Mouse (Mus musculus) cortical plate, adult 2 months (tissue): ENCODE measurements around the gene Rab3gap1. TPM values are rescaled to one million over a fixed set of nuclear protein-coding genes. Genes with fewer than 3 reads are reported as not detected.
A peak's percentile ranks its signal among the peaks of the same experiment; 100 is the strongest.

Source experiments
- H3K27ac ChIP-seq: fragments of 200-500 bp; 2 replicates; pipeline ENCODE4 v1.5.1; 2012; ENCODE audit warnings: low read length, control low read depth, inconsistent platforms; ENCODE audit not compliant: insufficient read depth
- H3K4me1 ChIP-seq: fragments of 200-500 bp; 2 replicates; pipeline ENCODE4 v1.6.1; 2011; ENCODE audit warnings: low read length; ENCODE audit not compliant: control insufficient read depth, insufficient read depth
- H3K4me3 ChIP-seq: fragments of 200-500 bp; 2 replicates; pipeline ENCODE4 v1.5.1; 2011; ENCODE audit warnings: mild to moderate bottlenecking, low read length, control low read depth; ENCODE audit not compliant: insufficient read depth
- CTCF ChIP-seq: fragments of 200-500 bp; IDR thresholded peaks from 2 replicates; pipeline ENCODE4 v1.5.1; 2011; ENCODE audit warnings: mild to moderate bottlenecking, control low read depth, low read length; ENCODE audit not compliant: insufficient read depth; ENCODE audit errors: extremely low read depth
- POLR2A ChIP-seq: fragments of 200-500 bp; IDR thresholded peaks from 2 replicates; pipeline ENCODE4 v1.6.1; 2011; ENCODE audit warnings: mild to moderate bottlenecking, low read length, control low read depth; ENCODE audit not compliant: insufficient read depth; ENCODE audit errors: extremely low read depth
- polyA plus RNA-seq: library from polyadenylated mRNA; depleted of rRNA; stranded (reverse); fragments of >200 nt; gene quantifications from 2 replicates; pipeline ENCODE4 v1.2.3, GENCODE M21; 2012

The Rab3gap1 gene
- polyA plus RNA-seq, 1 experiment: 41.1 TPM

DNA sequence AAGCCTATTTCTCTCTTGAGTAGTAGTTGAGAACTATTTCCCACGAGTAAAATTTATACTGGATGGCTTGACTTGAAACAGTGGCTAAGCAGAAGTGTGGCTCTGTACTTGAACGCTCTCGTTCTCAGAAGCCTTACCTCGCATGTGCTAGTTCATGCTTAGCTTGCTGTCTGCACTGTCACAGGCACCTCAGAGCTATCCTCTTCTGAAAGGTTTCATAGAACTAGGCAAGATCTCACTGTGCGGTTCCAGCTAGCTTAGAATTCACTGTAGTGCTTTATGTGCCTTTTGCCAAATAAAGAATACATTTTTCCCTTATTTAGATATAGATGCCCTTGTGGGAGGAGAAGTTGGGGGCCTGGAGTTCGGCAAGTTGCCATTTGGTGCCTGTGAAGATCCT lies 46.7 kb downstream of the Rab3gap1 start:
- TF ChIP-seq CTCF (no peak), POLR2A (no peak)
- Histone ChIP-seq H3K4me1 (no peaks in the 10 kb centered on the region; the same call in 1 of the 2 replicates), H3K4me3 (no peak overlapping the region), H3K27ac (no peak overlapping the region)

DNA sequence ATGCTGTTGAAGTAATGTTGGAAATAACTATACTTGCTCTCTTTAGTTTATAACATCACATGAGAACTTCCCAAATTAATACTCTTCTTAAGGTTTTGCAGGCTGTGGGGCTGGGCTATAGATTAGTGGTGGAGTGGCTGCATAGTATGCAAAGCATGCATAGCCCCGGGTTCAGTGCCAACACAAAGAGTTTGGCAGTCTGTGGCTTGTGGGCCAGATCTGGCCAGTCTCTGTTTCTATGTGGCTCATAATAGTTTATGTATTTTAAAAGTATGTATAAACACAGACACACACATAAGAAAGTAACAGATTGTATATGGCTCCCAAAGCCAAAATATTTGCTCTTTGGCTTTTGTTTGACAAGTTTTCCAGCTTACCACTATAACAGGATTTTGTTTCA lies 47.2 kb downstream of the Rab3gap1 start:
- TF ChIP-seq CTCF (no peak), POLR2A (no peak)
- Histone ChIP-seq H3K4me1 (no peaks in the 10 kb centered on the region; the same call in 1 of the 2 replicates), H3K4me3 (no peak overlapping the region), H3K27ac (no peak overlapping the region)

DNA sequence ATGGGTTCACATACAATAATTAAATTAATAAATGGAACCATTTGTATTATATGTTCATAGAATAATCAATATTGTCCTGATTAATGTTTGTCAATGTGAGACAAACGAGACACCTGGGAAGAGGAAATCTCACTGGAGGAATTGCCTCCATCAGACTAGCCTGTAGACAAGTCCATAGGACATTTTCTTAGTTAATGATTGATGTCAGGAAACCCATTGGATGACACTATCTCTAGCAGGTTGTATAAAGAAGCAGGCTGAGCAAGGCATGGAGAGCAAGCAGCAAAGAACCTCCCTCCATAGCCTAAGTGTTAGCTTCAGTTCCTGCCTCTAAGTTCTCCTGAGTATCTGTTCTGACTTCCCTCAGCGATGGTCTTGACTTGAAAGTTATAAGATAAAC lies 64.8 kb downstream of the Rab3gap1 start:
- TF ChIP-seq CTCF (no peak), POLR2A (no peak)
- no peak overlapping the region for H3K4me3 ChIP-seq
- peak overlapping the region; percentile 79 for H3K27ac ChIP-seq
- peaks cover 8% of the 10 kb centered on the region; the same call in 1 of the 2 replicates for H3K4me1 ChIP-seq

DNA sequence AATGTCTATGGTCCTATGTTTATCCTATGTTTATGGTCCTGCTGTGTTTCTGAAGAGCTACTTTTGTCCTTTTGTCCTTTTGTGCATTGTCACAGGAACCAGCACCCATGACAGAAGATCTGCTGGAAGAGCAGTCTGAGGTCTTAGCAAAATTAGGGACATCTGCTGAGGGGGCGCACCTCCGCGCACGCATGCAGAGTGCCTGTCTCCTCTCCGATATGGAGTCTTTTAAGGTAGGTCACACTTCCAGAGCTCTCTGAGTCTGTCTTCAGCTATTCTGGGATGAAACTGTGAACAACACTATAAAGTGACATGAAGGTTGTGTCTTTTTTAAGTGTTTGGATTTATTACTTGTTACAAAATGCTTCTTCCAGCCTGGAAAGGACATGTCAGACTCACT lies 65.7 kb downstream of the Rab3gap1 start:
- no peak for TF ChIP-seq CTCF
- TF ChIP-seq POLR2A: no peak
- H3K4me1 ChIP-seq: peaks cover 11% of the 10 kb centered on the region; the same call in 1 of the 2 replicates
- no peak overlapping the region for H3K4me3 ChIP-seq
- H3K27ac ChIP-seq: no peak overlapping the region

DNA sequence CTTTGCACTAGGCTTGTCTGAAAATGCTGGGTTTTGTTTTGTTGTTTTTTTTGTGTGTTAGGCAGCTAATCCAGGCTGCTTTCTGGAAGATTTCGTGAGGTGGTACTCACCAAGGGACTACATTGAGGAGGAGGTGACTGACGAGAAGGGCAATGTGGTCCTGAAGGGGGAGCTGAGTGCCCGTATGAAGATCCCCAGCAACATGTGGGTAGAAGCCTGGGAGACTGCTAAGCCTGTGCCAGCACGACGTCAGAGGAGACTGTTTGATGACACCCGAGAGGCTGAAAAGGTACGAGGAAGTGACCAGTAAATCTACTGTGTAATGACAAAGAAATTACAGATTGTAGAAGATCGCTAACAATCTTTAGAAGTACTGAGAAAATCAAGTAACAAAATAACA lies 68.7 kb downstream of the Rab3gap1 start:
- peaks cover 13% of the 10 kb centered on the region; the same call in 1 of the 2 replicates for H3K4me1 ChIP-seq
- H3K4me3 ChIP-seq: no peak overlapping the region

DNA sequence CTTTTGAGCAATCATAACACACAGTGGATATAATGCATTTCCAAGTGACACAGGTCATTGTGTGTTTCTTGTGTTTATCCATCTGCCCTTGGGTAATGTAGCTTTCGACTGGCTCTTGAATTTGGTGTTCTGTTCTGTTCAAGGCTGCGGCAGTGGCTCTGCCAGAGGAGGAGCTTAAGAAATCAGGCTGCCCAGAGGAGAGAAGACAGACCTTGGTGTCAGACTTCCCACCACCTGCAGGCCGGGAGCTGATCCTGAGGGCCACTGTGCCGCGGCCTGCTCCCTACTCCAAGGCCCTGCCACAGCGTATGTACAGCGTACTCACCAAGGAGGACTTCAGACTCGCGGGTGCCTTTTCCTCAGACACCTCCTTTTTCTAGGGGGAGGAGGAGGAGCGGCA lies 73.7 kb downstream of the Rab3gap1 start:
- Histone ChIP-seq H3K4me3 (no peak overlapping the region), H3K27ac (peak overlapping the region; percentile 84), H3K4me1 (peaks cover 13% of the 10 kb centered on the region)
- TF ChIP-seq CTCF (no peak), POLR2A (no peak)

More for the DNA sequence above, 68.7 kb downstream of the Rab3gap1 start:
- peak overlapping the region; percentile 93; the same call in 1 of the 2 replicates for H3K27ac ChIP-seq
- TF ChIP-seq CTCF: peak; percentile 27; the same call in 1 of the 2 replicates
- TF ChIP-seq POLR2A: no peak

DNA sequence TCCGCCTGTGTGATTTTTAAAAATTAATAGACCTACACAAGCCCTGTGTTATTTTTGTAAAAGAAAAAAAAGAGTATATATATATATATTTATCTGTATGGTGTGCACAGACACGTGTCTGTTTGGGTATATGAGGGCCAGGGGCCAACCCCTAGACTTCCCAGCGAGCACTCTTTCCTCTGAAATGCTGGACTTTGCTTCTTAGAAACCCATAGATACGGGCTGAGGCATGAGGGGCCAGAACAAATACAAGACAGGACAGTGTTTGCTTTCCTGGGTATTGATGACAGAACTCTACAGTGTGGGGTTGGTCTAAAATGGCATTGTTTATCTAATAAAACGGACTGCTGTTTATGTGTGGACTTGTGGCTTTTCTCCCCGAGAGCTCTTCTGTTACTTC lies 74.9 kb downstream of the Rab3gap1 start:
- no peak overlapping the region for H3K4me3 ChIP-seq
- H3K4me1 ChIP-seq: peaks cover 13% of the 10 kb centered on the region
- no peak overlapping the region for H3K27ac ChIP-seq
- TF ChIP-seq CTCF (no peak), POLR2A (no peak)

DNA sequence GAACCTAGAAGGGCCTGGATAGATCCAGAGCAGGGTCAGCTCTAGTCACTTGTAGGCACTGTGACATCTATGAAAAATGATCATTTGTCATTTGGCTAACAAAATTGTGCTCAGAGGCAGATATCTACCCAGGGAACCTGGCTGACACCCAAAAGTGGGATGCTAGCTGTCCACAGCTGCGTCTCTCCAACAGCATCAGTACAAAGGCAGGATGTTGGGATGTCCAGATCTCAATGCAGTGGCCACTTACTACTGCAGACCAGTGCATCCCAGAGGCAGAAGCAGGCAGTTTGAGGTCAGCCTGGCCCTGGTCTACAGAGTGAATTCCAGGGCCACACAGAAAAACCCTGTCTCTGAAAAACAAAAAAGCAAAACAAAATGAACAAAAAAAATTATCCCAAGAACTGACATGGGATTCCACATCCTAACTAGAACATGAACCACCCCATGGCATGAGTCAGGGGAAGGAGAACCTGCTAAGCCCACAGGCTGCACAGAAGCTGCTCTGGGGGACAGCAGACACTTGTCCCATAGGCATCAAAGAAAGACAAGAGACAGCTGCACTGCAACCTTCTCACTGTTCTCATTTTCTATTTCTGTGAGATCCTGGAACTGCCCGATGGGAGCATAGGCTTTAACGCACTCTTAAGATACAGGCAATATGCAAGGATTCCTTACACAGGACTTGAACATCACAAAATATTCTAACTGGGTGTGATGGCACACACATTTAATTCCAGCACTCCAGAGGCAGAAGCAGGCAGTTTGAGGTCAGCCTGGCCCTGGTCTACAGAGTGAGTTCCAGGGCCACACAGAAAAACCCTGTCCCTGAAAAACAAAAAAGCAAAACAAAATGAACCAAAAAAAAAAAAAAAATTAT lies 77.4 kb downstream of the Rab3gap1 start:
- Histone ChIP-seq H3K4me3 (no peak overlapping the region), H3K4me1 (peaks cover 13% of the 10 kb centered on the region), H3K27ac (peak overlapping the region; percentile 88)
- no peak for TF ChIP-seq POLR2A
- no peak for TF ChIP-seq CTCF

DNA sequence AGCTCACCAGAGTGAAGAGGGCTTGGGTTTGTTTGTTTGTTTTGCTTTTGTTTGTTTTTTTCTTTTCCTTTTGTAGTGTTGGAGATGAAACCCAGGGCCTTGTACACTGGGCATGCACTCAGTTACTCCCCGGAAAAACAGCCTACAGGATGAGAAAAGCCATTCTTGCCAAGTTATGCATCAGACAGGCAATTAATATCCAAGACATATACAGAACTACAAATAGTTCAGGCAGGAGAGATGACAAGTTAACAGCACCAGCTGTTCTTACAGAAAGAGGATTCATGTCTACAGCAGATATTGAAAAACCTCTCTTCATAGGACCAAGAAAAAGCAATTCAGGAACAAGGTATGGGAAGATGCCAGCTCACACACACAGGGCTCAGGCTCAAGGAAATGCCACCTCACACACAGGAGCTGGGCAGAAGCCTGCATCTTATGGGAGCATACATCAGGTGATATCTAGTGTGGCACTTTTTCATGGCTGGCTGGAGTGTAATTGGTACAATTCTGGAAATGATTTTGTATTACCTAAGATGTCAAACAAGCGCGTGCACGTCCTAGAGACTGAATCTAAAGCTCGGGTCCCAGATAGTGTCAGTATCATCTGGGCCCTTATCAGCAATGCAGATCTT lies 78.2 kb downstream of the Rab3gap1 start:
- TF ChIP-seq CTCF (no peak), POLR2A (no peak)
- Histone ChIP-seq H3K4me3 (no peak overlapping the region), H3K27ac (peak overlapping the region; percentile 5), H3K4me1 (peaks cover 13% of the 10 kb centered on the region)

DNA sequence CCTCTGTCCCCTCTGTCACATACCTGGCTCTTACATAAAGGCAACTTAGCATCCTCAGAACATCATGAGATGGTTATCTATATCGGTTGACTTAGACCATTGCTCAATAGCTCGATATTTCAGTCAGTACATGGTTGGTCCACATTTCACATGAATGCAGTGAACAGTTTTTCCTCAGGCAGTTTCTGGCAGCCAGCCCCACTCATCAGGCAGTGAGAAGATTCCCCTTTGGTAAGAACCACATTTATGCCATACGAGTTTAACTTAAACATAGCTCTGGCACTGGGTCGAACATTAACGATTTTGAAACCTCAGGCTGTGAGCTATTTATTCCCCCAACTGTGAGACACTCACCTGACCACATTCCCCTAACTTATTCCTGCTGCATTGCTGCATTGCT lies 80.2 kb downstream of the Rab3gap1 start:
- Histone ChIP-seq H3K27ac (peak overlapping the region; percentile 57; the same call in 1 of the 2 replicates), H3K4me3 (no peak overlapping the region), H3K4me1 (peaks cover 8% of the 10 kb centered on the region)
- TF ChIP-seq POLR2A (no peak), CTCF (no peak)
